Mouse (Mus musculus) hindlimb bud, embryonic 11.5 days (tissue): ENCODE results near the gene Dlg5.

Source experiments
- DNase-seq: peaks from one replicate; pipeline ENCODE4 v3.0.0-alpha.2; 2012; ENCODE audit warnings: low read depth, low spot score; ENCODE audit errors: extremely low spot score

Gene Dlg5

GRCm38 (mm10) chr14:24196947-24197346 is 48.8 kb downstream of the Dlg5 start:
- no peak for DNase-seq

GRCm38 (mm10) chr14:24190131-24190530 is 55.6 kb downstream of the Dlg5 start:
- DNase-seq, result no peak

GRCm38 (mm10) chr14:24189598-24189997 is 56.1 kb downstream of the Dlg5 start:
- DNase-seq, result no peak

DNA sequence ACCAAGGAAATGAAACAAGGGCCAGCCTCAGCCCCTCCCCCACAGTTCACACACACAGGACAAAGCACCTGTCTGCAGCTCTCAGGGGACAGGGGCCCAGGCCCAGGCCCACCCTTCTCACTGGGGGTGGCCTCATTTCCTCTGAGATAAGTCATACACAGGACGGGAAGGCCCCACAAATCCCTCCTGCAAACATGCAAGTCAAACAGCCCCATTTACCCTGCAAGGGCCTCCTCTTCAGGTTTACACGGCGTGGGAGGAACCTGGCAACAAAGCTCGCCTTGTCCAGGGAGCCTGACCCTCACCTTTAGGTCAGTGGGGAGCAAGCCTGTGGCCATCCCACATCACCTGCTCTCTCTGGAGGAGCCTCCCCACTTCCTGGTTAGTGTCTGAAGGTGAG is 60.2 kb downstream of the Dlg5 start:
- no peak for DNase-seq

- no peak for DNase-seq
These were observed 62.8 kb downstream of the Dlg5 start for GRCm38 (mm10) chr14:24182955-24183354.

GRCm38 (mm10) chr14:24181811-24182506 is 63.8 kb downstream of the Dlg5 start:
- DNase-seq, result peak; percentile 81

- DNase-seq, result no peak
These were observed 66.2 kb downstream of the Dlg5 start for GRCm38 (mm10) chr14:24179466-24179991.

GRCm38 (mm10) chr14:24176609-24177008 is 69.1 kb downstream of the Dlg5 start:
- DNase-seq, result no peak

DNA sequence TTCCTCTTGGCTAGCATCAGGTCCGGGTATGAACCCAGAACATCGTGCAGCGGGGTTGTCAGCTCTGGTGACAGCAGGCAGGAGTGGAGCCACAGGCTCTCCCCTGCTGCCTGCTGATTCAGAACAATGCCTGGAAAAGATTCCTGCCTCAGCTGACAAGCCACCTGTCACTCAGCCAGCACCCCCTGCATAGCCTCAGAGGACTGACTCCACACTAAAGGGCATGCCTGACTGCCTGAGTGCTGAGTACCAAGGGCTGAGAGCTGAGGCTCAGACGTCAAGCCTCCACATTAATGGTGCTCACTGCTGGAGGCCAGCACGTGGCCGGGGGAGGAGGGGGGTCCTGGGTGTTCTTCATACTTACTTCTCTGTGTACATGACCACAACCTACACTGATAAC is 72.4 kb downstream of the Dlg5 start:
- no peak for DNase-seq

GRCm38 (mm10) chr14:24171639-24172311 is 73.9 kb downstream of the Dlg5 start:
- DNase-seq, result no peak

DNA sequence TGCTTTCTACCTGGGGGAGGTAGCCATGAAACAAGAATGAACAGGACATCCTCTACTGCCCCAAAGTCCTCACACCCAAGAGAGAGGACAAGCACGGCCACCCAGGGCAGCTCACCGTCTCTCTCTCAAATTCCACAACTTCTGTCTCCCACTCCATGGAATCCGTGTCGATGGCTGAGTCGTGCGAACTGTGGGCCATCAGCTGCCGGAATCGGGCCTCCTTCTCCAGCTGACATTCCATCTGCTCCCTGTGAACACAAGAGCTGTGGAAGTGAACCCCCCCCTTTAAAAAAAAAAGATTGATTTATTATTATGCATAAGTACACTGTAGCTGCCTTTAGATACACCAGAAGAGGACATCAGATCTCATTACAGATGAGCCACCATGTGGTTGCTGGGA is 79.7 kb downstream of the Dlg5 start:
- no peak for DNase-seq

DNA sequence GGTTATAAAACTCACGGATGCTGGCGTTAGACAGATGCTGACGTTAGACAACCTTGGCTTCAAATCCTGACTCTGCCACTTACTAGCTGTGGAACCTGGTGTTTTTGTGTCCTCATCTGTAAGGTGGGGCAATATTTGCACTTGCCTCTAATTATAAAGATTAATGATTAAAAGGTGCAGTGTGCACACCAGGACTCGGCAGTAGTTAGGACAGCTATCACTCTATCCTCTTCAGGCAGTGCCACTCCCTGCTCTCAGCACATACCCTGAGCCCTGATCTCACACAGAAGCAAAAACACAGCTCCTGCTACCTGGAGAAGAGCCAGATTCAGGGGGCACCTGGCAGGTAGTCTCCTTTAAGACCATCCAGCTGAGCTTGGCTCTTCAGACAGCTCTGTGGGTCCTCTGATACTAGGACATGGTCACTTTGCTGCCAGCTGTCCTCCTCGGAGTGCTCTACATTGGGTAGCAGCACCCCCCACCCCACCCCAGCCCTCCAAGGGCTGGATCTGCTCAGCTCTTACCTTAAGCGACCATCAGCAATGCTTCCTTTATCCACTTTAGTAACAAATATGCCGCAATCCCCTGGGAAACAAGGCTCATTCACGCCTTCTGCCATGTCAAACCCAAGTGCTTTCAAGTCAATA is 80.9 kb downstream of the Dlg5 start:
- DNase-seq, result no peak

- DNase-seq, result no peak
These were observed 82.9 kb downstream of the Dlg5 start for GRCm38 (mm10) chr14:24162856-24163255.

- no peak for DNase-seq
These were observed 96.8 kb downstream of the Dlg5 start for GRCm38 (mm10) chr14:24148892-24149291.

DNA sequence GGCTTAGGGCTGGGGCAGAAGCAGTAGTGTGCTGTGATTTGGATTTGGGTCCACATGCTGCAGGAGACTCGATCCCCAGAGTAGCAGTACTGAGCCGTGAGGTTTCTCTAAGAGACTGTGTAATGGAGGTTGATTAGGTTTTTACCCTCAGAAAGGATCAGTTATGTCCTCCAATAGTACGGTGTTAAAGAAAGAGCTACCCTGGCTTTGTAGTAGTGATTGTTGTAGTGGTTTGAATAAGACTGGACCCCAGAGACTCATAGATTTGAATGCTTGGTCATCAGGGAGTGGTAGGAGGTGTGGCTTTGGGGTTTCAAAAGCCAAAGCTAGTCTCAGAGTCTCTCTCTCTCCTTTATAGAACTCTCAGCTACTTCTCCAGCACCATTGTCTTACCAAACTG is 100.9 kb downstream of the Dlg5 start:
- DNase-seq, result no peak

- DNase-seq, result no peak
These were observed 101.3 kb downstream of the Dlg5 start for GRCm38 (mm10) chr14:24144421-24144820.

DNA sequence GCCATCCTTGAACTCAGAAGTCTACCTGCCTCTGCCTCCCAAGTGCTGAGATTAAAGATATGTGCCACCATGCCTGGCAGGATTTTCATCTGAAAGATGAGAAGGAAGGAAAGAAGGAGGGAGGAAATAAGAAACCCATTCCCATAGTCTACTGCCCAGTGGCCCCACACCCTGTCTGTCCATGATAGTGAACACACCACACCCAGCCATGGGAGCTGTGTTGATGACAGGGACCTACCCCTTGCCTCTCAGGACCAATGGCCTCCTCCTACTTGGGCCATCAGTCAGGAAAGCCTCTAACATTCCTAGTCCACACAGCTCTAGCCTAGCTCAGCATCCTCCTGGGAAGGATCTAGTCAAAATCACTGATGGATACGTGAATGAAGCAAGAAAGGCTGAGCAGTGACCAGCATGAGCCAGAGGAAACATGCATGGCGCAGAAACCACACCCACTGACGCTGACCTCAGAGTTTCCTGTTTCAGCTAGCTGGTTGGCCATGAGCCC is 102.7 kb downstream of the Dlg5 start:
- DNase-seq, result no peak

DNA sequence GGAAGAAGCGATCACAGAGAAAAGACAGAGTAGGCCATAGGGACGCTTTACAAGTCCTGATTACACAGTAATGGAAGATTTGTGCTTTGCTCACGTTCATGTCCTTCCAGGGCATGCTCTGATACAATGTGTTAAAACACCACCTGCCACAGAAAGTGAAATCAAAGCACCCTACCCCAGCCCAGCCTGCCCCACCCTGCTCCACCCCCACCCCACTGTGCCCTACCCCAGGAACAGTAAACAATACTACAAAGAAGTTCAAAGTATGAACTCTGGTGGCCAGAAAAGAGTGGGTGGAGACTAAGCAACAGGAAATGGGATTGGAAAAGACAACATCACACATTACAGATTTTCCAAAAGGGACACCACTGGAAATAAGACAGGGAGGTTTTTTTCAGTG is 104.0 kb downstream of the Dlg5 start:
- no peak for DNase-seq

DNA sequence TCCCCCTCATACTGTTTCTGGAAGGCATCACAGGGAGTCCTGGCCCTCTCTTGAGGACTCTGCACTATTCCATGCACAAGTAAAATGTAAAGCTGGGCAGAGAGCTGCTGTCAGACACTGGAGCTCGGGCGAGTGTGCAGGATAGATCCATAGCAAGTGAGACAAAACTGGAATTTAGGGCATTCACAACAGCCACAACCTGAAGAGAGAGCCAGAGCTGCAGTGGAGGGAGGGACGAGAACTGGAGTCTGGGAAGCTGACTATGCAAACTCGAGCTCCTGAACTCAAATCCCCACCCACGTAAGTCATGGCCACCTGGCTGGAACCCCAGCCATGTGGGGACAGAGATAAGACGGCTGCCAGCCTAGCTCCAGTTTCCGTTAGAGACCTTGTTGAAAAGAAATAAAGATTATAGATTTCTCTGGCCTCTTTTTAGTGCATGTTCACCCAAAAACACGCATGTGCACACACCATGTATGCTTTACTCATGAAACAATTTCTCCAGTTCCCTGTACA is 105.4 kb downstream of the Dlg5 start:
- no peak for DNase-seq

DNA sequence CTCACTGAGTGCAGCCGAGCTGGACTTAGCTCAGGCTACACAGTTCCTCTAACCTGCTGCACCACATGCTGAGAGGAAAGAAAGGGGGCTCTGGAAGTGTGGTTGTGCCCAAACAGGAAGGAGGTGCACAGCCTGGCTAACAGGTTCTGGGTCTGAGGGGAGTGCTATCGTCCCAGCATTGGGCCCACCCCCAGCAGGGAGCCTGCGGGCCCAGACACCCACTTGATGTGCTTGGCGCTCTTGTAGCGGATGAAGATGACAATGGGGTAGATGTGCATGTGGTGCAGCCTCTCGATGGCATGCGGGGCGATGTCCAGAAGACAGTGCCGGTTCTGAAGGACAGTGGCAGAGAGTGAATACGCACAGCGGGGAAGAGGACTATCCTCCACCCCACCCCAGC is 108.8 kb downstream of the Dlg5 start:
- no peak for DNase-seq

GRCm38 (mm10) chr14:24134623-24135290 is 111.0 kb downstream of the Dlg5 start:
- DNase-seq, result no peak
